Mouse (Mus musculus): ENCODE results near the gene Baiap2l1. TPM values are rescaled to one million over a fixed set of nuclear protein-coding genes. Genes with fewer than 3 reads are reported as not detected.
"Not testable (repeated sequence)": the region's sequence is repeated elsewhere in the genome, so short reads cannot be mapped to it uniquely, and the experiment has no call there.

Baiap2l1 gene
- polyA plus RNA-seq, 1 experiment from 2014 or later: 14.3 TPM

GRCm38 (mm10) chr5:144380689-144381088, 22.8 kb upstream of the Baiap2l1 start:
- Histone ChIP-seq H3K4me1 (ENCODE audit: control insufficient read depth, insufficient read depth, low read length) (no peaks in the 10 kb centered on the region), H3K4me2 (replicated peaks; ENCODE audit: low read depth, low read length) (no peak overlapping the region), H3K27ac (ENCODE audit: low read length) (no peak overlapping the region), H3K9ac (replicated peaks; ENCODE audit: low read depth, low read length) (no peak overlapping the region), H3K9me3 (ENCODE audit: control insufficient read depth, low read depth, low read length) (peaks cover 4% of the 10 kb centered on the region; the same call in 1 of the 2 replicates), H3K36me3 (ENCODE audit: control insufficient read depth, insufficient read depth, low read length) (no peaks in the 10 kb centered on the region), H3K27me3 (ENCODE audit: control insufficient read depth, insufficient read depth, low read length) (no peaks in the 10 kb centered on the region), H3K4me3 (ENCODE audit: low read depth, low read length) (no peak overlapping the region)
- ATAC-seq (ENCODE audit: insufficient number of reproducible peaks, insufficient read depth, low FRiP score, low read depth): no peak
- WGBS: 89% methylated on average over 7 of the region's 7 CpGs

- 86% methylated on average over 4 of the region's 4 CpGs for WGBS
- no peak for ATAC-seq (ENCODE audit: insufficient number of reproducible peaks, insufficient read depth, low FRiP score, low read depth)
- no peaks in the 10 kb centered on the region for H3K36me3 ChIP-seq (ENCODE audit: control insufficient read depth, insufficient read depth, low read length)
- peaks cover 4% of the 10 kb centered on the region; the same call in 1 of the 2 replicates for H3K9me3 ChIP-seq (ENCODE audit: control insufficient read depth, low read depth, low read length)
- no peak overlapping the region for H3K4me3 ChIP-seq (ENCODE audit: low read depth, low read length)
- H3K4me1 ChIP-seq (ENCODE audit: control insufficient read depth, insufficient read depth, low read length): no peaks in the 10 kb centered on the region
- no peak overlapping the region for H3K9ac ChIP-seq (replicated peaks; ENCODE audit: low read depth, low read length)
- H3K27ac ChIP-seq (ENCODE audit: low read length): no peak overlapping the region
- no peaks in the 10 kb centered on the region for H3K27me3 ChIP-seq (ENCODE audit: control insufficient read depth, insufficient read depth, low read length)
- H3K4me2 ChIP-seq (replicated peaks; ENCODE audit: low read depth, low read length): no peak overlapping the region
Observed at GRCm38 (mm10) chr5:144379431-144379830, 21.5 kb upstream of the Baiap2l1 start.

GRCm38 (mm10) chr5:144372885-144373284, 15.0 kb upstream of the Baiap2l1 start:
- H3K4me3 ChIP-seq (ENCODE audit: low read depth, low read length): no peak overlapping the region
- H3K9ac ChIP-seq (replicated peaks; ENCODE audit: low read depth, low read length): no peak overlapping the region
- H3K27ac ChIP-seq (ENCODE audit: low read length): no peak overlapping the region
- H3K36me3 ChIP-seq (ENCODE audit: control insufficient read depth, insufficient read depth, low read length): no peaks in the 10 kb centered on the region
- H3K4me1 ChIP-seq (ENCODE audit: control insufficient read depth, insufficient read depth, low read length): no peaks in the 10 kb centered on the region
- H3K4me2 ChIP-seq (replicated peaks; ENCODE audit: low read depth, low read length): no peak overlapping the region
- no peaks in the 10 kb centered on the region for H3K27me3 ChIP-seq (ENCODE audit: control insufficient read depth, insufficient read depth, low read length)
- H3K9me3 ChIP-seq (ENCODE audit: control insufficient read depth, low read depth, low read length): no peaks in the 10 kb centered on the region
- WGBS: 82% methylated on average over 2 of the region's 2 CpGs
- no peak for ATAC-seq (ENCODE audit: insufficient number of reproducible peaks, insufficient read depth, low FRiP score, low read depth)

- ATAC-seq (ENCODE audit: insufficient number of reproducible peaks, insufficient read depth, low FRiP score, low read depth): no peak
- no peak overlapping the region for H3K27ac ChIP-seq (ENCODE audit: low read length)
- H3K27me3 ChIP-seq (ENCODE audit: control insufficient read depth, insufficient read depth, low read length): no peaks in the 10 kb centered on the region
- H3K9ac ChIP-seq (replicated peaks; ENCODE audit: low read depth, low read length): no peak overlapping the region
- no peaks in the 10 kb centered on the region for H3K9me3 ChIP-seq (ENCODE audit: control insufficient read depth, low read depth, low read length)
- H3K4me1 ChIP-seq (ENCODE audit: control insufficient read depth, insufficient read depth, low read length): no peaks in the 10 kb centered on the region
- no peak overlapping the region for H3K4me3 ChIP-seq (ENCODE audit: low read depth, low read length)
- 38% methylated on average over 2 of the region's 2 CpGs for WGBS
- no peaks in the 10 kb centered on the region for H3K36me3 ChIP-seq (ENCODE audit: control insufficient read depth, insufficient read depth, low read length)
- H3K4me2 ChIP-seq (replicated peaks; ENCODE audit: low read depth, low read length): no peak overlapping the region
Observed at GRCm38 (mm10) chr5:144372177-144372576, 14.3 kb upstream of the Baiap2l1 start.

- no peak for ATAC-seq (ENCODE audit: insufficient number of reproducible peaks, insufficient read depth, low FRiP score, low read depth)
- Histone ChIP-seq H3K4me3 (ENCODE audit: low read depth, low read length) (no peak overlapping the region), H3K4me1 (ENCODE audit: control insufficient read depth, insufficient read depth, low read length) (no peaks in the 10 kb centered on the region), H3K9me3 (ENCODE audit: control insufficient read depth, low read depth, low read length) (no peaks in the 10 kb centered on the region), H3K36me3 (ENCODE audit: control insufficient read depth, insufficient read depth, low read length) (no peaks in the 10 kb centered on the region), H3K27me3 (ENCODE audit: control insufficient read depth, insufficient read depth, low read length) (no peaks in the 10 kb centered on the region), H3K4me2 (replicated peaks; ENCODE audit: low read depth, low read length) (no peak overlapping the region), H3K27ac (ENCODE audit: low read length) (no peak overlapping the region), H3K9ac (replicated peaks; ENCODE audit: low read depth, low read length) (no peak overlapping the region)
- 2% methylated on average over 6 of the region's 6 CpGs for WGBS
Observed at GRCm38 (mm10) chr5:144370986-144371385, 13.1 kb upstream of the Baiap2l1 start.

- Histone ChIP-seq H3K36me3 (ENCODE audit: control insufficient read depth, insufficient read depth, low read length) (no peaks in the 10 kb centered on the region), H3K27ac (ENCODE audit: low read length) (no peak overlapping the region), H3K4me2 (replicated peaks; ENCODE audit: low read depth, low read length) (no peak overlapping the region), H3K4me3 (ENCODE audit: low read depth, low read length) (no peak overlapping the region), H3K9ac (replicated peaks; ENCODE audit: low read depth, low read length) (no peak overlapping the region), H3K27me3 (ENCODE audit: control insufficient read depth, insufficient read depth, low read length) (no peaks in the 10 kb centered on the region), H3K4me1 (ENCODE audit: control insufficient read depth, insufficient read depth, low read length) (no peaks in the 10 kb centered on the region), H3K9me3 (ENCODE audit: control insufficient read depth, low read depth, low read length) (no peaks in the 10 kb centered on the region)
- no peak for ATAC-seq (ENCODE audit: insufficient number of reproducible peaks, insufficient read depth, low FRiP score, low read depth)
- WGBS: 82% methylated on average over 9 of the region's 9 CpGs
Observed at GRCm38 (mm10) chr5:144368661-144369205, 10.8 kb upstream of the Baiap2l1 start.

GRCm38 (mm10) chr5:144366551-144366950, 8.6 kb upstream of the Baiap2l1 start:
- not testable (repeated sequence) for H3K27me3 ChIP-seq (ENCODE audit: control insufficient read depth, insufficient read depth, low read length); H3K4me2 ChIP-seq (replicated peaks; ENCODE audit: low read depth, low read length); H3K9ac ChIP-seq (replicated peaks; ENCODE audit: low read depth, low read length); H3K4me3 ChIP-seq (ENCODE audit: low read depth, low read length); H3K9me3 ChIP-seq (ENCODE audit: control insufficient read depth, low read depth, low read length); H3K36me3 ChIP-seq (ENCODE audit: control insufficient read depth, insufficient read depth, low read length); ATAC-seq (ENCODE audit: insufficient number of reproducible peaks, insufficient read depth, low FRiP score, low read depth); H3K4me1 ChIP-seq (ENCODE audit: control insufficient read depth, insufficient read depth, low read length); H3K27ac ChIP-seq (ENCODE audit: low read length)
- WGBS: 67% methylated on average over 6 of the region's 6 CpGs

GRCm38 (mm10) chr5:144364680-144365357, 6.9 kb upstream of the Baiap2l1 start:
- Histone ChIP-seq H3K36me3 (ENCODE audit: control insufficient read depth, insufficient read depth, low read length) (no peaks in the 10 kb centered on the region), H3K4me2 (replicated peaks; ENCODE audit: low read depth, low read length) (no peak overlapping the region), H3K27ac (ENCODE audit: low read length) (no peak overlapping the region), H3K27me3 (ENCODE audit: control insufficient read depth, insufficient read depth, low read length) (no peaks in the 10 kb centered on the region), H3K4me1 (ENCODE audit: control insufficient read depth, insufficient read depth, low read length) (no peaks in the 10 kb centered on the region), H3K4me3 (ENCODE audit: low read depth, low read length) (no peak overlapping the region), H3K9me3 (ENCODE audit: control insufficient read depth, low read depth, low read length) (no peaks in the 10 kb centered on the region), H3K9ac (replicated peaks; ENCODE audit: low read depth, low read length) (no peak overlapping the region)
- no peak for ATAC-seq (ENCODE audit: insufficient number of reproducible peaks, insufficient read depth, low FRiP score, low read depth)
- 81% methylated on average over 11 of the region's 11 CpGs for WGBS

GRCm38 (mm10) chr5:144360346-144360745, 2.4 kb upstream of the Baiap2l1 start:
- ATAC-seq (ENCODE audit: insufficient number of reproducible peaks, insufficient read depth, low FRiP score, low read depth): no peak
- Histone ChIP-seq H3K36me3 (ENCODE audit: control insufficient read depth, insufficient read depth, low read length) (no peaks in the 10 kb centered on the region), H3K4me1 (ENCODE audit: control insufficient read depth, insufficient read depth, low read length) (0 out of 2 replicates have a peak, but pooled peaks cover 5% of the 10 kb centered on the region), H3K9ac (replicated peaks; ENCODE audit: low read depth, low read length) (no peak overlapping the region), H3K4me3 (ENCODE audit: low read depth, low read length) (no peak overlapping the region), H3K9me3 (ENCODE audit: control insufficient read depth, low read depth, low read length) (no peaks in the 10 kb centered on the region), H3K27ac (ENCODE audit: low read length) (no peak overlapping the region), H3K4me2 (replicated peaks; ENCODE audit: low read depth, low read length) (no peak overlapping the region), H3K27me3 (ENCODE audit: control insufficient read depth, insufficient read depth, low read length) (no peaks in the 10 kb centered on the region)
- WGBS: 62% methylated on average over 6 of the region's 6 CpGs

Measured in stomach, embryonic 14.5 days (tissue).